Mouse (Mus musculus): ENCODE data around the gene Rimkla. TPM values are rescaled to one million over a fixed set of nuclear protein-coding genes. Genes with fewer than 3 reads are reported as not detected.
"Not testable (repeated sequence)": the region's sequence is repeated elsewhere in the genome, so short reads cannot be mapped to it uniquely, and the experiment has no call there.

Gene Rimkla
- total RNA-seq (2022), result 10 to 100 TPM; 11.8 to 18.2 (median 13.2) TPM

- DNase-seq (ENCODE audit: low spot score in 2 of 2), result peak; percentile 25 to 62
Observed at GRCm38 (mm10) chr4:119492291-119492932, at the start of gene Rimkla. Gene Rimkla, minus strand, starts transcription at chr4:119492628.

- DNase-seq (ENCODE audit: low spot score in 2 of 2), result no peak
Observed at GRCm38 (mm10) chr4:119540533-119540890, 48.1 kb upstream of the Rimkla start.

GRCm38 (mm10) chr4:119539836-119540532, 47.6 kb upstream of the Rimkla start:
- no peak for DNase-seq (ENCODE audit: low spot score in 2 of 2)

- DNase-seq (ENCODE audit: low spot score in 2 of 2), result peak; percentile 90 to 95
Observed at GRCm38 (mm10) chr4:119539031-119539824, 46.8 kb upstream of the Rimkla start, which contains the start of gene Frg2f1. Gene Frg2f1, minus strand, starts transcription at chr4:119539529.

- DNase-seq (ENCODE audit: low spot score in 2 of 2), result no peak
Observed at GRCm38 (mm10) chr4:119537436-119537835, 45.0 kb upstream of the Rimkla start.

- not testable (repeated sequence) for DNase-seq (ENCODE audit: low spot score in 2 of 2)
Observed at GRCm38 (mm10) chr4:119536615-119537014, 44.2 kb upstream of the Rimkla start, which contains the start of gene Foxj3. Gene Foxj3, plus strand, starts transcription at chr4:119537004.

- no peak for DNase-seq (ENCODE audit: low spot score in 2 of 2)
Observed at GRCm38 (mm10) chr4:119535103-119535502, 42.7 kb upstream of the Rimkla start.

- DNase-seq (ENCODE audit: low spot score in 2 of 2), result no peak
Observed at GRCm38 (mm10) chr4:119531813-119532212, 39.4 kb upstream of the Rimkla start.

GRCm38 (mm10) chr4:119526329-119526845, 34.0 kb upstream of the Rimkla start:
- DNase-seq (ENCODE audit: low spot score in 2 of 2), result no peak

GRCm38 (mm10) chr4:119524466-119524865, 32.0 kb upstream of the Rimkla start:
- DNase-seq (ENCODE audit: low spot score in 2 of 2), result no peak

GRCm38 (mm10) chr4:119524010-119524409, 31.6 kb upstream of the Rimkla start:
- DNase-seq (ENCODE audit: low spot score in 2 of 2), result peak in 1 of 2 experiments; percentile 19

GRCm38 (mm10) chr4:119523575-119523974, 31.1 kb upstream of the Rimkla start:
- DNase-seq (ENCODE audit: low spot score in 2 of 2), result no peak

GRCm38 (mm10) chr4:119512731-119513141, 20.3 kb upstream of the Rimkla start:
- DNase-seq (ENCODE audit: low spot score in 2 of 2), result no peak

GRCm38 (mm10) chr4:119511591-119511990, 19.2 kb upstream of the Rimkla start:
- no peak for DNase-seq (ENCODE audit: low spot score in 2 of 2)

- DNase-seq (ENCODE audit: low spot score in 2 of 2), result no peak
Observed at GRCm38 (mm10) chr4:119498319-119498848, 6.0 kb upstream of the Rimkla start.

GRCm38 (mm10) chr4:119492933-119493327, 502 bp upstream of the Rimkla start:
- no peak for DNase-seq (ENCODE audit: low spot score in 2 of 2)

- DNase-seq (ENCODE audit: low spot score in 2 of 2), result no peak
Observed at GRCm38 (mm10) chr4:119490806-119491205, 1.6 kb downstream of the Rimkla start.

GRCm38 (mm10) chr4:119489666-119490065, 2.8 kb downstream of the Rimkla start:
- DNase-seq (ENCODE audit: low spot score in 2 of 2), result peak in 1 of 2 experiments; percentile 23

- DNase-seq (ENCODE audit: low spot score in 2 of 2), result no peak
Observed at GRCm38 (mm10) chr4:119484882-119485281, 7.5 kb downstream of the Rimkla start.

- no peak for DNase-seq (ENCODE audit: low spot score in 2 of 2)
Observed at GRCm38 (mm10) chr4:119483051-119483450, 9.4 kb downstream of the Rimkla start.

GRCm38 (mm10) chr4:119473150-119473549, 19.3 kb downstream of the Rimkla start:
- DNase-seq (ENCODE audit: low spot score in 2 of 2), result no peak

All from layer of hippocampus, adult 8-10 months (tissue).